Mouse (Mus musculus): ENCODE results near the gene Zbtb32. TPM values are rescaled to one million over a fixed set of nuclear protein-coding genes. Genes with fewer than 3 reads are reported as not detected.

The Zbtb32 gene
- total and polyA plus RNA-seq, 3 experiments, result 173 to 183 (median 178) TPM

DNA sequence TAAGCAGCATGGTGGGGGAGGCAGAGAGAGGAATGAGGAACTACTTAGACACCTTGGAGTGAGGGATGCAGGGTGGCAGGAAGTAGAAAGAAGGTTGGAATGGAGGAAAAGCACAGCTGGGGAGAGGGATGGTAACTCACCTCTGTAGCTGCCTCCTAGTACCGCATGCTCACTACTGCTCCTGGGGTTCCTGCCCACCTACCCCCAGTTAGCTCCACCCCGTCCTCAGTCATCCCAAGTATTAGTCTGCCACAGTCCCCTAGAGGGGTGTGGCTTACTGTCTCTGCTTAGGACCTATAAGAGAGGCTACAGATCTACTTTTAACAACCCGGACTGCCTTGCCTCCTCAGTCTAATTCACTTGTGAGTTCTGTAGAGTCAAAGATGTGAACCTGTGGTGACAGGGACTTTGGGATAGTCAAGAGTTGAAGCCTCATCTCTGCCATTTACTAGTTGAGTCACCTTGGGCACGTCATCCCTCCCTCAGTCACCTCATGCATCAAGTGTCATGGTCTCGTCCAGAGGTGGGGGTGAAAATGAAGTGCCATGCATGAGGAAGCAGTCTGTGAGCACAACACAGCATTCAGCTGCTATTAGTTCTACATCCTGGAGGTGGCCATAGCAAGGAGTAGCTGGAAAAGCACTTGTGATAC lies 5.8 kb downstream of the Zbtb32 start (continued):
- TF ChIP-seq MAZ (IDR thresholded peaks at IDR 0.05; ENCODE audit: low read depth, low read length) (no peak; the same call in 1 of the 2 replicates), ZC3H11A (IDR thresholded peaks at IDR 0.05; ENCODE audit: low read depth, low read length) (no peak), NELFE (IDR thresholded peaks at IDR 0.05; ENCODE audit: low read depth, low read length) (peak; percentile 66), BHLHE40 (IDR thresholded peaks at IDR 0.05; ENCODE audit: low read depth, low read length) (0 out of 2 replicates have a peak, but pooled peaks have one; percentile 26), E2F4 (IDR thresholded peaks at IDR 0.05; ENCODE audit: insufficient replicate concordance, low read depth, low read length) (no peak), MYC (IDR thresholded peaks at IDR 0.05; ENCODE audit: low read depth, low read length) (peak; percentile 64), MEF2A (IDR thresholded peaks at IDR 0.05; ENCODE audit: borderline replicate concordance, low read depth, low read length) (no peak)

DNA sequence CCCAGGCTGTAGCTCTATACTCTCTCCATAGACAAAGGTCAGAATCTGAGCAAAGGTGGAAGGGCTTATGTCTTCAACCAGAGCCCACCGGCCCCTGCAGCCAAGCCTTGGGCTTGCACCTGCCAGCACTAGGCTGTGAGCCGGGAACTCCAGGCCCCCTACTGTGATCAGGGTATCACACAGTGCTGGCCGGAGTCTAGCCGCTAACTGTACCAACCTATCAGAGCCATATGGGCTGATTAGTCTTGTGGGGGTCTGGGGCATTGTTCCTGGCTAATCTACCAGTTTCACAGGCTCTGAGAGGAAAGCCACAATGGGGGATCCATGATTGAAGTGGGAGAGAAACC lies 7.1 kb downstream of the Zbtb32 start:
- Histone ChIP-seq H3K9ac (ENCODE audit: insufficient read depth, low read depth) (peak overlapping the region; percentile 74), H3K79me2 (replicated peaks; ENCODE audit: control insufficient read depth, extremely low read depth, insufficient read depth, poor library complexity, severe bottlenecking) (peaks cover 52% of the 10 kb centered on the region), H3K27me3 (replicated peaks) (no peaks in the 10 kb centered on the region), H3K36me3 (replicated peaks in 1 of 2; ENCODE audit: control insufficient read depth in 1 of 2, insufficient read depth in 1 of 2, low read length in 1 of 2) (peaks cover 4 to 21% of the 10 kb centered on the region in 2 experiments), H3K9me3 (replicated peaks; ENCODE audit: low read length) (no peaks in the 10 kb centered on the region), H3K4me3 (replicated peaks in 1 of 3; ENCODE audit: low read depth in 2 of 3, low read length in 2 of 3, poor library complexity in 1 of 3) (peak overlapping the region; percentile 84 to 93 (median 89)), H3K4me1 (ENCODE audit: control insufficient read depth in 1 of 2, insufficient read depth in 2 of 2) (peaks cover 19 to 50% of the 10 kb centered on the region in 2 experiments), H3K4me2 (ENCODE audit: insufficient read depth, low read depth, poor library complexity, severe bottlenecking) (peak overlapping the region; percentile 93), H3K27ac (ENCODE audit: insufficient read depth, low read depth) (peak overlapping the region; percentile 100; the same call in 1 of the 2 replicates)
- DNase-seq (ENCODE audit: extremely low read depth), result no peak
- TF ChIP-seq E2F4 (IDR thresholded peaks at IDR 0.05; ENCODE audit: insufficient replicate concordance, low read depth, low read length) (no peak), UBTF (IDR thresholded peaks at IDR 0.05; ENCODE audit: low read depth, low read length) (0 out of 2 replicates have a peak, but pooled peaks have one; percentile 70), IRF4 (IDR thresholded peaks at IDR 0.05; ENCODE audit: low read depth, low read length) (peak; percentile 9; the same call in 1 of the 2 replicates)
- dilution Hi-C loops (cut with MboI; ENCODE audit: extremely low pct_ligation_motif_present, extremely low pct_unique_long_range_greater_than_20kb, low sequenced_read_pairs), result no loop called here
- in situ Hi-C loops (cut with MboI; ENCODE audit: low pct_ligation_motif_present, low pct_unique_long_range_greater_than_20kb, low sequenced_read_pairs), result no loop called here

DNA sequence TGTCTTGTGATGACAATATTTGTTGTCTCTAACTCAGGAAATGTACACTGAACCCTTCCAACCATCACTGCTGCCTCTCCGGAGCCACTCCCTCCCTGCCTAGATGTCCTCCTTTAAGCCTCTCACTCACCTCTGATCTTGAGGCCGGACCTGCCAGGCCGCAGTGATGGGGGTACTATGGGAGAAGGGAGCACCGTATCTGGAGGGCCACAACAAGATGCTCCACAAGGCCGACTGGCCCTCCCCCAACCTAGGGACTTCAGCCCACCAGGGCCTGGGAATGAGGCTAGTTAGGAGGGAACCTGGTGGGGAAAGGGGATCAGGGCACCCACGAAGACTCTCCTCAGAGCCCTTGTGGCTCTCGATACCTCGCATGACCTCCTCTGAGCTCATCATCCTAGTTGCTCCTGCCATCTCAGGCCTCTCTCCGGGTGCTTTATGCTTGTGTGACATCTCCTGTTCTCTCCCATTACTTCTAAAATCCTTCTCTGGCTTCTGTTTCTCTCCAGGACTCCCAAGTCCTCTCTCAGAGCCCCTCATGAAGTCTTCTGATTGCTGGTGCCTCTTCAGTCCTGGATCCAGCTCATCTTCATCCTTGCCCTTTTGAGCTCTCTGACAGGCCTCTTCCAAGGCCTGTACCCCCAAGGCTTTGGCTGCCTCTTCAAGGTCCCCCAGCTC lies 7.6 kb downstream of the Zbtb32 start:
- peak overlapping the region; percentile 74 for H3K9ac ChIP-seq (ENCODE audit: insufficient read depth, low read depth)
- dilution Hi-C loops (cut with MboI; ENCODE audit: extremely low pct_ligation_motif_present, extremely low pct_unique_long_range_greater_than_20kb, low sequenced_read_pairs) (no loop called here), in situ Hi-C loops (cut with MboI; ENCODE audit: low pct_ligation_motif_present, low pct_unique_long_range_greater_than_20kb, low sequenced_read_pairs) (no loop called here)
- H3K9me3 ChIP-seq (replicated peaks; ENCODE audit: low read length), result no peaks in the 10 kb centered on the region
- no peak for DNase-seq (ENCODE audit: extremely low read depth)
- peaks cover 56% of the 10 kb centered on the region for H3K79me2 ChIP-seq (replicated peaks; ENCODE audit: control insufficient read depth, extremely low read depth, insufficient read depth, poor library complexity, severe bottlenecking)
- peak overlapping the region; percentile 93 for H3K4me2 ChIP-seq (ENCODE audit: insufficient read depth, low read depth, poor library complexity, severe bottlenecking)
- H3K27ac ChIP-seq (ENCODE audit: insufficient read depth, low read depth), result peak overlapping the region; percentile 100
- H3K27me3 ChIP-seq (replicated peaks), result no peaks in the 10 kb centered on the region
- H3K36me3 ChIP-seq (replicated peaks in 1 of 2; ENCODE audit: control insufficient read depth in 1 of 2, insufficient read depth in 1 of 2, low read length in 1 of 2), result peaks cover 9 to 26% of the 10 kb centered on the region in 2 experiments
- peak; percentile 53; the same call in 1 of the 2 replicates for TF ChIP-seq ZMIZ1 (IDR thresholded peaks at IDR 0.05; ENCODE audit: low read depth, low read length)
- TF ChIP-seq ZKSCAN1 (IDR thresholded peaks at IDR 0.05; ENCODE audit: borderline replicate concordance, low read depth, low read length), result no peak
- no peak for TF ChIP-seq USF1 (IDR thresholded peaks at IDR 0.05; ENCODE audit: low read depth, low read length)
- no peak for TF ChIP-seq ZNF384 (IDR thresholded peaks at IDR 0.05; ENCODE audit: low read depth, low read length)
- TF ChIP-seq SIN3A (IDR thresholded peaks at IDR 0.05; ENCODE audit: low read length), result 0 out of 2 replicates have a peak, but pooled peaks have one; percentile 33
- no peak for TF ChIP-seq GABPA (IDR thresholded peaks at IDR 0.05; ENCODE audit: insufficient replicate concordance, low read depth, low read length)
- TF ChIP-seq HCFC1 (IDR thresholded peaks at IDR 0.05; ENCODE audit: low read depth, low read length), result no peak
- no peak for TF ChIP-seq MAX (IDR thresholded peaks at IDR 0.05; ENCODE audit: low read length)
- no peak for TF ChIP-seq CHD2 (IDR thresholded peaks at IDR 0.05; ENCODE audit: low read length)
- TF ChIP-seq ELF1 (IDR thresholded peaks at IDR 0.05; ENCODE audit: low read depth, low read length), result no peak
- no peak for TF ChIP-seq JUN (IDR thresholded peaks at IDR 0.05; ENCODE audit: insufficient read depth, low read depth, low read length)
- TF ChIP-seq POLR2AphosphoS2 (IDR thresholded peaks at IDR 0.05; ENCODE audit: low read depth, low read length), result no peak
- 0 out of 2 replicates have a peak, but pooled peaks have one; percentile 11 for TF ChIP-seq MAZ (IDR thresholded peaks at IDR 0.05; ENCODE audit: low read depth, low read length)
- TF ChIP-seq EP300 (IDR thresholded peaks at IDR 0.05; ENCODE audit: low read length), result no peak
- no peak for TF ChIP-seq UBTF (IDR thresholded peaks at IDR 0.05; ENCODE audit: low read depth, low read length)
- 0 out of 2 replicates have a peak, but pooled peaks have one; percentile 17 for TF ChIP-seq POLR2A (IDR thresholded peaks at IDR 0.05; ENCODE audit: low read depth, low read length)
- TF ChIP-seq IRF4 (IDR thresholded peaks at IDR 0.05; ENCODE audit: low read depth, low read length), result no peak
- TF ChIP-seq MEF2A (IDR thresholded peaks at IDR 0.05; ENCODE audit: borderline replicate concordance, low read depth, low read length), result no peak
- TF ChIP-seq CHD1 (IDR thresholded peaks at IDR 0.05; ENCODE audit: low read depth, low read length), result peak; percentile 63; the same call in 1 of the 2 replicates
- no peak for TF ChIP-seq TBP (conservative IDR thresholded peaks at IDR 0.05; ENCODE audit: low read depth, low read length)
- H3K4me1 ChIP-seq (ENCODE audit: control insufficient read depth in 1 of 2, insufficient read depth in 2 of 2), result peaks cover 19 to 48% of the 10 kb centered on the region in 2 experiments
- H3K4me3 ChIP-seq (replicated peaks in 1 of 3; ENCODE audit: low read depth in 2 of 3, low read length in 2 of 3, poor library complexity in 1 of 3), result peak overlapping the region; percentile 84 to 93 (median 89)

Measured in CH12.LX (cell line).